In the genomic region with DNA sequence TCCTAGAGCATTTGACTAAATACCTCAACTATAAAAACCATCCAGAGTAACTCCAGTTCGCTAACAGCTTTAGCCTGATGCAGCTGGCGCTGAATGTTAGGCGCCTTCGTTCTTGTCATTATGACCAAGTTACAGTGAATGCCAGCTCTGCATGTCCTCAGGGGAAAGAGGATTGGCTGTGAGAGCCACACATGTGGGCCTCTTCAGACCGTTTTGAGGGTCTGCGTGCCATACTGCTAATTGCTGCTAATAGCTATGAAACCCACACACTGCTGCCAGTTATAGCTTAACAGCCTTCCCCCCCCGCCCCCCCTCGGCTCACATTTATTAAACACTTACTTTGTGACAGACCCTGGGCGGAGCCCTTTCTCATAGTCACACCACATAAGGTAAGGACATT, we compare ENCODE assay signal across 21 mouse cellular contexts.
DNase-seq lines count a peak whose midpoint lies in the region; ATAC-seq and TF ChIP-seq lines count a peak whose summit lies in the region.
"Had no signal": no experiment of that assay in that cellular context is flagged by ENCODE, and none has a peak within 500 bp of the region (broad histone marks: within the 10 kb centered on the region; RNA-seq: fewer than 3 reads in every experiment).

No protein-coding gene starts in this region.

- H3K36me3 ChIP-seq in forebrain, embryonic 14.5 days (ENCODE audit: control insufficient read depth, insufficient read depth, low read length): no peaks in the 10 kb centered on the region
- no peaks in the 10 kb centered on the region for H3K36me3 ChIP-seq in forebrain, embryonic 11.5 days (ENCODE audit: control insufficient read depth, insufficient read depth, low read length)
- H3K36me3 ChIP-seq in hindbrain, postnatal 0 days (ENCODE audit: insufficient read depth, low read length): no peaks in the 10 kb centered on the region
- H3K36me3 ChIP-seq in hindbrain, embryonic 10.5 days: no peaks in the 10 kb centered on the region
- H3K36me3 ChIP-seq: limb, embryonic 15.5 days; lung, embryonic 15.5 days; midbrain, embryonic 13.5 days had no signal

- WGBS in forebrain, embryonic 14.5 days: 58% methylated on average over 9 of the region's 9 CpGs
- WGBS in forebrain, embryonic 11.5 days: 87% methylated on average over 9 of the region's 9 CpGs
- 68% methylated on average over 9 of the region's 9 CpGs for WGBS in hindbrain, postnatal 0 days
- WGBS in hindbrain, embryonic 10.5 days: 92% methylated on average over 9 of the region's 9 CpGs

- no peak overlapping the region for H3K9ac ChIP-seq in forebrain, embryonic 14.5 days (ENCODE audit: low read length)
- no peak overlapping the region for H3K9ac ChIP-seq in forebrain, embryonic 11.5 days (ENCODE audit: low read length)
- H3K9ac ChIP-seq in hindbrain, postnatal 0 days (replicated peaks; ENCODE audit: low read length): no peak overlapping the region
- H3K9ac ChIP-seq: limb, embryonic 15.5 days; liver, embryonic 14.5 days; lung, embryonic 15.5 days; midbrain, embryonic 13.5 days had no signal

- no peaks in the 10 kb centered on the region for H3K9me3 ChIP-seq in forebrain, embryonic 14.5 days (replicated peaks; ENCODE audit: control insufficient read depth, low read length)
- H3K9me3 ChIP-seq in forebrain, embryonic 11.5 days (ENCODE audit: control insufficient read depth, low read length): no peaks in the 10 kb centered on the region
- no peaks in the 10 kb centered on the region for H3K9me3 ChIP-seq in hindbrain, postnatal 0 days (ENCODE audit: low read length)
- no peaks in the 10 kb centered on the region for H3K9me3 ChIP-seq in hindbrain, embryonic 10.5 days
- H3K9me3 ChIP-seq: limb, embryonic 15.5 days; lung, embryonic 15.5 days; midbrain, embryonic 13.5 days had no signal

- peak; percentile 58 for DNase-seq in forebrain, embryonic 14.5 days (ENCODE audit: low spot score)
- DNase-seq in forebrain, embryonic 11.5 days (ENCODE audit: low spot score): no peak
- DNase-seq in hindbrain, postnatal 0 days (ENCODE audit: low spot score): peak; percentile 37
- no peak for DNase-seq in hindbrain, embryonic 10.5 days (ENCODE audit: low spot score)
- DNase-seq in retina, postnatal 1 day: peak; percentile 43
- no peak for DNase-seq in retina, embryonic 14.5 days (ENCODE audit: low spot score)
- DNase-seq in adrenal gland, adult 18-20 months (ENCODE audit: low spot score in 2 of 2): no peak
- DNase-seq: adrenal gland, postnatal 36 days; cerebellum, adult 11 months; cerebellum, adult 9-11 months; kidney, adult 9 months; kidney, postnatal 14 days had no signal

- ATAC-seq in forebrain, embryonic 14.5 days: peak; percentile 68
- ATAC-seq in forebrain, embryonic 11.5 days (replicated peaks; ENCODE audit: low FRiP score): no peak
- peak; percentile 31; the same call in 1 of the 2 replicates for ATAC-seq in hindbrain, postnatal 0 days
- ATAC-seq: CD4-positive, CD25-positive, alpha-beta regulatory T cell, adult 4 months; hindbrain, embryonic 16.5 days; intestine, embryonic 16.5 days; midbrain, embryonic 13.5 days had no signal

- H3K4me1 ChIP-seq in forebrain, embryonic 14.5 days (ENCODE audit: control insufficient read depth, insufficient read depth, low read length): peaks cover 4% of the 10 kb centered on the region; the same call in 1 of the 2 replicates
- 0 out of 2 replicates have a peak, but pooled peaks cover 2% of the 10 kb centered on the region for H3K4me1 ChIP-seq in forebrain, embryonic 11.5 days (replicated peaks; ENCODE audit: control insufficient read depth, insufficient read depth, low read length)
- H3K4me1 ChIP-seq in hindbrain, postnatal 0 days (ENCODE audit: insufficient read depth, low read length): no peaks in the 10 kb centered on the region
- H3K4me1 ChIP-seq in hindbrain, embryonic 10.5 days (replicated peaks): peaks cover 39% of the 10 kb centered on the region

- no peak overlapping the region for H3K4me2 ChIP-seq in forebrain, embryonic 14.5 days (ENCODE audit: low read length)
- no peak overlapping the region for H3K4me2 ChIP-seq in forebrain, embryonic 11.5 days (ENCODE audit: low read depth, low read length, severe bottlenecking)
- H3K4me2 ChIP-seq in hindbrain, postnatal 0 days (ENCODE audit: low read depth, low read length): no peak overlapping the region
- H3K4me2 ChIP-seq: heart, embryonic 11.5 days; limb, embryonic 15.5 days; lung, embryonic 15.5 days; midbrain, embryonic 13.5 days had no signal

- no peak overlapping the region for H3K27ac ChIP-seq in forebrain, embryonic 14.5 days (ENCODE audit: low read depth, low read length)
- H3K27ac ChIP-seq in forebrain, embryonic 11.5 days (ENCODE audit: low read depth, low read length): no peak overlapping the region
- H3K27ac ChIP-seq in hindbrain, postnatal 0 days: no peak overlapping the region
- H3K27ac ChIP-seq in hindbrain, embryonic 10.5 days: no peak overlapping the region
- H3K27ac ChIP-seq: limb, embryonic 15.5 days; liver, embryonic 14.5 days; lung, embryonic 15.5 days; midbrain, embryonic 13.5 days had no signal

- no peak overlapping the region for H3K4me3 ChIP-seq in forebrain, embryonic 14.5 days (ENCODE audit: low read depth, low read length)
- no peak overlapping the region for H3K4me3 ChIP-seq in forebrain, embryonic 11.5 days (ENCODE audit: low read depth, low read length)
- H3K4me3 ChIP-seq in hindbrain, postnatal 0 days (ENCODE audit: low read length): no peak overlapping the region
- no peak overlapping the region for H3K4me3 ChIP-seq in hindbrain, embryonic 10.5 days
- H3K4me3 ChIP-seq: limb, embryonic 15.5 days; lung, embryonic 15.5 days; megakaryocyte, embryonic 14.5 days; midbrain, embryonic 13.5 days had no signal

- no peaks in the 10 kb centered on the region for H3K27me3 ChIP-seq in forebrain, embryonic 14.5 days (replicated peaks; ENCODE audit: control insufficient read depth, insufficient read depth, low read length)
- no peaks in the 10 kb centered on the region for H3K27me3 ChIP-seq in forebrain, embryonic 11.5 days (ENCODE audit: control insufficient read depth, insufficient read depth, low read length)
- no peaks in the 10 kb centered on the region for H3K27me3 ChIP-seq in hindbrain, postnatal 0 days (ENCODE audit: insufficient read depth, low read length)
- no peaks in the 10 kb centered on the region for H3K27me3 ChIP-seq in hindbrain, embryonic 10.5 days (ENCODE audit: insufficient read depth, poor library complexity, severe bottlenecking)
- H3K27me3 ChIP-seq: limb, embryonic 15.5 days; lung, embryonic 15.5 days; midbrain, embryonic 13.5 days had no signal

- TF ChIP-seq CTCF in hindbrain, postnatal 0 days (IDR thresholded peaks at IDR 0.05; ENCODE audit: low read depth): no peak

Comparison
In these comparisons a context has a peak if more than half of its experiments do, and no peak if none do; other contexts are left out.
1. DNase-seq: peak in forebrain, embryonic 14.5 days (single experiment), hindbrain, postnatal 0 days (single experiment) and retina, postnatal 1 day (single experiment); none in forebrain, embryonic 11.5 days (single experiment), hindbrain, embryonic 10.5 days (single experiment), retina, embryonic 14.5 days (single experiment) and adrenal gland, adult 18-20 months (0 of 2).